Mouse (Mus musculus) myocyte (in vitro differentiated cells): ENCODE results near the gene Usp2. TPM values are rescaled to one million over a fixed set of nuclear protein-coding genes. Genes with fewer than 3 reads are reported as not detected.

Experiments
- H3K27me3 ChIP-seq: one replicate; pipeline ENCODE4 v1.6.1; 2011; ENCODE audit not compliant: control insufficient read depth, insufficient read depth, insufficient read length
- H3K36me3 ChIP-seq: one replicate; pipeline ENCODE4 v1.6.1; 2011; ENCODE audit not compliant: control insufficient read depth, insufficient read depth
- H3K4me2 ChIP-seq: one replicate; pipeline ENCODE4 v1.6.1; 2011; ENCODE audit warnings: low read depth, control low read depth
- H3K4me3 ChIP-seq: one replicate; pipeline ENCODE4 v1.5.1; 2011; ENCODE audit warnings: mild to moderate bottlenecking, control low read depth, moderate library complexity
- H3K79me2 ChIP-seq: one replicate; pipeline ENCODE4 v1.6.1; 2011; ENCODE audit not compliant: control insufficient read depth, insufficient read depth
- H3ac ChIP-seq: one replicate; pipeline ENCODE4 v1.6.1; 2011; ENCODE audit not compliant: control insufficient read depth, insufficient read length
- CEBPB ChIP-seq: IDR thresholded peaks from 2 replicates; pipeline ENCODE4 v1.6.1; 2011; ENCODE audit warnings: mild to moderate bottlenecking, moderate library complexity; ENCODE audit not compliant: poor library complexity, insufficient read depth, severe bottlenecking
- E2F4 ChIP-seq: IDR thresholded peaks from one replicate; pipeline ENCODE4 v1.6.1; 2011; ENCODE audit warnings: mild to moderate bottlenecking, control low read depth, moderate library complexity; ENCODE audit not compliant: insufficient read depth
- MAX ChIP-seq: IDR thresholded peaks from one replicate; pipeline ENCODE4 v1.6.1; 2011; ENCODE audit warnings: low read depth, mild to moderate bottlenecking, control low read depth
- MYOD1 ChIP-seq, 3 experiments: IDR thresholded peaks; one replicate each; pipeline ENCODE4 v1.6.1; 2011; ENCODE audit warnings: control low read depth in 2 of 3, low read depth in 2 of 3, mild to moderate bottlenecking in 2 of 3, moderate library complexity in 1 of 3; ENCODE audit not compliant: insufficient read length in 2 of 3, control insufficient read depth in 1 of 3
- MYOG ChIP-seq, 3 experiments: IDR thresholded peaks; one replicate each; pipeline ENCODE4 v1.6.1; 2011; ENCODE audit warnings: control low read depth in 2 of 3, low read depth in 2 of 3, mild to moderate bottlenecking in 2 of 3; ENCODE audit not compliant: insufficient read length in 2 of 3, control insufficient read depth in 1 of 3, insufficient read depth in 1 of 3
- POLR2A ChIP-seq: IDR thresholded peaks from one replicate; pipeline ENCODE4 v1.6.1; 2011; ENCODE audit warnings: low read depth, mild to moderate bottlenecking, control low read depth, moderate library complexity; ENCODE audit not compliant: insufficient read length
- POLR2AphosphoS2 ChIP-seq: IDR thresholded peaks from one replicate; pipeline ENCODE4 v1.6.1; 2011; ENCODE audit warnings: low read depth, control low read depth; ENCODE audit not compliant: insufficient read length
- REST ChIP-seq: IDR thresholded peaks from one replicate; pipeline ENCODE4 v1.6.1; 2011; ENCODE audit warnings: mild to moderate bottlenecking, control low read depth, moderate library complexity; ENCODE audit not compliant: insufficient read depth, insufficient read length
- SRF ChIP-seq: IDR thresholded peaks from one replicate; pipeline ENCODE4 v1.6.1; 2011; ENCODE audit warnings: low read depth; ENCODE audit not compliant: control insufficient read depth, insufficient read length
- TCF12 ChIP-seq: IDR thresholded peaks from one replicate; pipeline ENCODE4 v1.6.1; 2011; ENCODE audit warnings: mild to moderate bottlenecking, control low read depth; ENCODE audit not compliant: poor library complexity, insufficient read depth, severe bottlenecking
- TCF3 ChIP-seq: IDR thresholded peaks from one replicate; pipeline ENCODE4 v1.6.1; 2011; ENCODE audit warnings: low read depth, control low read depth; ENCODE audit not compliant: insufficient read length
- USF1 ChIP-seq: IDR thresholded peaks from one replicate; pipeline ENCODE4 v1.6.1; 2011; ENCODE audit warnings: low read depth, mild to moderate bottlenecking, control low read depth, moderate library complexity
- polyA plus RNA-seq: library from polyadenylated mRNA; unstranded; fragments of >200 nt; fragmentation: generic; extraction: Trizol; gene quantifications from one replicate; pipeline ENCODE4 v1.2.1, GENCODE M21; 2012; ENCODE audit warnings: missing spikeins

The Usp2 gene
- polyA plus RNA-seq, 1 experiment, result 17.0 TPM

- H3ac ChIP-seq, result no peak overlapping the region
- no peak overlapping the region for H3K4me2 ChIP-seq
- peaks cover 8% of the 10 kb centered on the region for H3K36me3 ChIP-seq
- no peak for TF ChIP-seq TCF3
- TF ChIP-seq SRF, result no peak
- no peak for TF ChIP-seq POLR2A
- no peak for TF ChIP-seq TCF12
- TF ChIP-seq CEBPB, result no peak
- no peak for TF ChIP-seq MAX
- TF ChIP-seq MYOD1 (IDR thresholded peaks at IDR 0.05; ENCODE audit: control insufficient read depth in 1 of 3, insufficient read length in 2 of 3, low read depth in 2 of 3), result no peak
- TF ChIP-seq E2F4, result no peak
- TF ChIP-seq REST, result no peak
- H3K79me2 ChIP-seq, result no peaks in the 10 kb centered on the region
- no peaks in the 10 kb centered on the region for H3K27me3 ChIP-seq
- no peak overlapping the region for H3K4me3 ChIP-seq
Observed at GRCm38 (mm10) chr9:44141951-44142350, 75.1 kb downstream of the Usp2 start.

- peaks cover 10% of the 10 kb centered on the region for H3K36me3 ChIP-seq
- TF ChIP-seq CEBPB, result no peak
- no peak for TF ChIP-seq REST
- TF ChIP-seq SRF, result no peak
- no peak for TF ChIP-seq MAX
- no peak for TF ChIP-seq POLR2A
- no peak for TF ChIP-seq E2F4
- TF ChIP-seq MYOG (IDR thresholded peaks at IDR 0.05; ENCODE audit: control insufficient read depth in 1 of 3, insufficient read depth in 1 of 3, insufficient read length in 2 of 3, low read depth in 2 of 3), result no peak
- TF ChIP-seq MYOD1 (IDR thresholded peaks at IDR 0.05; ENCODE audit: control insufficient read depth in 1 of 3, insufficient read length in 2 of 3, low read depth in 2 of 3), result no peak
- no peak for TF ChIP-seq TCF3
- no peak for TF ChIP-seq USF1
- TF ChIP-seq POLR2AphosphoS2, result no peak
- H3K79me2 ChIP-seq, result no peaks in the 10 kb centered on the region
- H3K4me3 ChIP-seq, result no peak overlapping the region
- no peak overlapping the region for H3K4me2 ChIP-seq
- no peak overlapping the region for H3ac ChIP-seq
- no peaks in the 10 kb centered on the region for H3K27me3 ChIP-seq
Observed at GRCm38 (mm10) chr9:44143421-44143820, 76.6 kb downstream of the Usp2 start.

GRCm38 (mm10) chr9:44144023-44144717 lies 77.3 kb downstream of the Usp2 start:
- TF ChIP-seq TCF3 (no peak), POLR2AphosphoS2 (no peak), CEBPB (no peak), REST (no peak), MYOD1 (IDR thresholded peaks at IDR 0.05; ENCODE audit: control insufficient read depth in 1 of 3, insufficient read length in 2 of 3, low read depth in 2 of 3) (no peak), TCF12 (no peak), USF1 (no peak), MAX (no peak), MYOG (IDR thresholded peaks at IDR 0.05; ENCODE audit: control insufficient read depth in 1 of 3, insufficient read depth in 1 of 3, insufficient read length in 2 of 3, low read depth in 2 of 3) (no peak), SRF (no peak), E2F4 (no peak), POLR2A (no peak)
- Histone ChIP-seq H3K27me3 (no peaks in the 10 kb centered on the region), H3K4me3 (no peak overlapping the region), H3K36me3 (peaks cover 10% of the 10 kb centered on the region), H3ac (no peak overlapping the region), H3K4me2 (no peak overlapping the region), H3K79me2 (no peaks in the 10 kb centered on the region)

- Histone ChIP-seq H3K4me2 (no peak overlapping the region), H3K27me3 (no peaks in the 10 kb centered on the region), H3K79me2 (no peaks in the 10 kb centered on the region), H3ac (no peak overlapping the region), H3K4me3 (no peak overlapping the region), H3K36me3 (peaks cover 13% of the 10 kb centered on the region)
- TF ChIP-seq CEBPB, result no peak
Observed at GRCm38 (mm10) chr9:44144718-44145060, 77.9 kb downstream of the Usp2 start.

Other genes starting within 250 kb of the Usp2 start
- not detected for gene Thy1, start 23.6 kb upstream of the Usp2 start, polyA plus RNA-seq
- 0.01 TPM for gene Mfrp, start 34.7 kb downstream of the Usp2 start, polyA plus RNA-seq
- 0.61 TPM for gene C1qtnf5, start 40.2 kb downstream of the Usp2 start, polyA plus RNA-seq
- gene Gm49380, start 46.5 kb downstream of the Usp2 start, polyA plus RNA-seq, result 0.02 TPM
- gene Rnf26, start 46.5 kb downstream of the Usp2 start, polyA plus RNA-seq, result 29.5 TPM
- gene Mcam, start 67.4 kb downstream of the Usp2 start, polyA plus RNA-seq, result 2.1 TPM
- 4.5 TPM for gene Cbl, start 167.0 kb downstream of the Usp2 start, polyA plus RNA-seq
- not detected for gene Ccdc153, start 173.7 kb downstream of the Usp2 start, polyA plus RNA-seq
- 0.02 TPM for gene Pdzd3, start 184.4 kb downstream of the Usp2 start, polyA plus RNA-seq
- 7.2 TPM for gene Nlrx1, start 201.6 kb downstream of the Usp2 start, polyA plus RNA-seq
- gene Abcg4, start 221.6 kb downstream of the Usp2 start, polyA plus RNA-seq, result 0.10 TPM
- 6.5 TPM for gene Hinfp, start 238.7 kb downstream of the Usp2 start, polyA plus RNA-seq